11 mouse cellular contexts compared by ENCODE assay signal in genomic region chr19:10039615-10040014, GRCm38 (mm10). TPM values are rescaled to one million over a fixed set of nuclear protein-coding genes. Genes with fewer than 3 reads are reported as not detected.
DNase-seq lines count a peak whose midpoint lies in the region; ATAC-seq and TF ChIP-seq lines count a peak whose summit lies in the region.
"Had no signal": no experiment of that assay in that cellular context is flagged by ENCODE, and none has a peak within 500 bp of the region (broad histone marks: within the 10 kb centered on the region; RNA-seq: fewer than 3 reads in every experiment).

No protein-coding gene starts in this region.

- TF ChIP-seq CTCF in layer of hippocampus, adult 2 months (conservative IDR thresholded peaks at IDR 0.05) = peak; percentile 53

- ATAC-seq in cerebellum, adult (ENCODE audit: insufficient number of reproducible peaks, low FRiP score, low TSS enrichment) = no peak

- DNase-seq in cerebellum, adult 9-10 months = peak; percentile 59
- DNase-seq in layer of hippocampus, adult 2 months (ENCODE audit: low spot score in 2 of 2) = no peak
- DNase-seq in layer of hippocampus, adult 9-11 months = no peak
- DNase-seq in R1 (ENCODE audit: low read depth, low spot score) = peak; percentile 70
- DNase-seq in kidney, postnatal 4 days = peak; percentile 52 to 62
- no peak for DNase-seq in gastrocnemius, postnatal 14 days
- no peak for DNase-seq in natural killer cell, adult 2 months (ENCODE audit: low spot score in 2 of 2)
- DNase-seq: adrenal gland, adult 8-10 months; right cerebral cortex, postnatal 14 days had no signal

- intact Hi-C loops in gastrocnemius, postnatal 14 days (cut with DNase I; ENCODE audit: low total_unique reads) = loop anchor here (5.0 kb wide), 1 partner anchor 158 kb away; no protein-coding TSS in a partner anchor

- no peak overlapping the region for H3K27ac ChIP-seq in layer of hippocampus, adult 2 months

- no peak overlapping the region for H3K4me3 ChIP-seq in layer of hippocampus, adult 2 months
- H3K4me3 ChIP-seq: embryonic facial prominence, embryonic 15.5 days had no signal

RNA-seq across cellular contexts. Expression of gene Fads3, which starts 1.8 kb away (rescaled TPM):
- total RNA-seq in layer of hippocampus, adult 2 months (2021) = 10 to 100 TPM; 25.0 to 25.6 TPM
- 1 to 10 TPM; 5.4 to 6.0 TPM for total RNA-seq in gastrocnemius, postnatal 14 days (2021)

RNA-seq across cellular contexts. Expression of gene Rab3il1, which starts 38.1 kb away (rescaled TPM):
- total RNA-seq in layer of hippocampus, adult 2 months (2021) = 10 to 100 TPM in 1 of 2 experiments, 1 to 10 TPM in 1; 9.7 to 10.4 TPM
- 10 to 100 TPM in 1 of 2 experiments, 1 to 10 TPM in 1; 7.4 to 11.6 TPM for total RNA-seq in gastrocnemius, postnatal 14 days (2021)

RNA-seq across cellular contexts. Expression of gene Best1, which starts 38.2 kb away (rescaled TPM):
- total RNA-seq in layer of hippocampus, adult 2 months (2021) = 1 to 10 TPM; 1.2 to 1.5 TPM
- total RNA-seq in gastrocnemius, postnatal 14 days (2021) = under 1 TPM; 0.29 to 0.41 TPM

RNA-seq across cellular contexts. Expression of gene Fth1, which starts 59.2 kb away (rescaled TPM):
- total RNA-seq in layer of hippocampus, adult 2 months (2021) = 1,000 to 10,000 TPM; 3,170 to 3,409 TPM
- total RNA-seq in gastrocnemius, postnatal 14 days (2021) = 1,000 to 10,000 TPM; 2,162 to 2,185 TPM

Comparison
In these comparisons a context has a peak if more than half of its experiments do, and no peak if none do; other contexts are left out.
1. DNase-seq: peak in cerebellum, adult 9-10 months (single experiment), R1 (single experiment) and kidney, postnatal 4 days (2 of 2); none in layer of hippocampus, adult 2 months (0 of 2), layer of hippocampus, adult 9-11 months (single experiment), gastrocnemius, postnatal 14 days (single experiment) and natural killer cell, adult 2 months (0 of 2).